Mouse (Mus musculus) monocyte, adult 5-6 weeks (primary cell): Measurements from ENCODE around the gene Gfm2. TPM values are rescaled to one million over a fixed set of nuclear protein-coding genes. Genes with fewer than 3 reads are reported as not detected.
"Not testable (repeated sequence)": the region's sequence is repeated elsewhere in the genome, so short reads cannot be mapped to it uniquely, and the experiment has no call there.

Source experiments
- ATAC-seq: fragments of 153-309, 156-312 bp; replicated peaks from 2 replicates; pipeline ENCODE4 v1.8.0; 2017; ENCODE audit warnings: mild to moderate bottlenecking; ENCODE audit not compliant: low TSS enrichment, insufficient number of reproducible peaks, severe bottlenecking, poor library complexity, low FRiP score
- total RNA-seq: library from RNA; stranded (forward); fragments of 200-1000, 200-491, 200-594 nt; gene quantifications from 3 replicates; pipeline ENCODE4 v1.2.3, GENCODE M21; 2017

Gfm2 gene
- total RNA-seq: 17.4 to 58.4 TPM (median 36.9 TPM) in 3 replicates

GRCm38 (mm10) chr13:97137466-97138400 lies at the start of gene Gfm2, which contains the start of gene Nsa2:
Gfm2 (plus strand) TSS chr13:97137937.
Nsa2 (minus strand) TSS chr13:97137937.
- peak; percentile 98 for ATAC-seq

- no peak for ATAC-seq
Measured at GRCm38 (mm10) chr13:97088183-97088582, 49.6 kb upstream of the Gfm2 start.

DNA sequence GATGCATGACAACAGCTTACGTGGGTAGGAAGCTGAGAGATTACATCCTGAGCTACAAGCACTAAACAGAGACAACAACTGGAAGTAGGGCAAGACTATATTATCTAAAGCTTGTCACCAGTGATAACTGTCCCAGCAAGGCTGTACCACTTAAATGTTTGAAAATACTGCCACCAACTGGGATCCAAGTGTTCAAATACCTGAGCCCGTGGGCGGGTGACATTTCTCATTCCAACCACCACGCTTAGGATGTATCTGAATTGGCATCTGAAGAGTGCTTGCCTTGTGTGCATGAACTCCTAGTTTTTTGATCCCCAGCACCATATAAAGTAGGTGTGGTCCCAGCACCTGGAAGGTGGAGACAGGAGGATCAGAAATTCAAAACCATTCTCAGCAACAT lies 42.0 kb upstream of the Gfm2 start:
- ATAC-seq: no peak

- ATAC-seq: no peak; the same call in 1 of the 2 replicates
Measured at GRCm38 (mm10) chr13:97099187-97099852, 38.4 kb upstream of the Gfm2 start, which contains the start of gene Gm6169. Gm6169 (minus strand) TSS chr13:97099237.

DNA sequence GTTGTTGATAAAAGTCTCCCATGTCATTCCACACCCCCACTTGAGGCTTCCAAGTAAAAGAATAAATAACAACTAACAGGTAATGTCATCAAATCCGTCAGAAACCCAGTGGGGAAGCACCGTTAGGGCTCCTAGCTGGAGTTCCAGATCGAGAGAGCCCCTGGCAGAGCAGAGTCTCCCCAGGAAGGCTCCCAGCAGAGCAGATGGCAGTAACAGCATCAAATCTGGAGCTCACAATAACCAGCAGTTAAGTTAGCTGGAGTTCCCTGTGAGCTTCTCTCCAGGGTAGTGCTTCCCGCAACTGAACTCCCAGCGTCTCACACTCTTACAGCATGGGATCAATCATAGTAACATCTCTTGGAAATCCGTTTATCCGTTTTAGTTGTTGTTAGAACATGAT lies 32.7 kb upstream of the Gfm2 start:
- ATAC-seq: no peak

DNA sequence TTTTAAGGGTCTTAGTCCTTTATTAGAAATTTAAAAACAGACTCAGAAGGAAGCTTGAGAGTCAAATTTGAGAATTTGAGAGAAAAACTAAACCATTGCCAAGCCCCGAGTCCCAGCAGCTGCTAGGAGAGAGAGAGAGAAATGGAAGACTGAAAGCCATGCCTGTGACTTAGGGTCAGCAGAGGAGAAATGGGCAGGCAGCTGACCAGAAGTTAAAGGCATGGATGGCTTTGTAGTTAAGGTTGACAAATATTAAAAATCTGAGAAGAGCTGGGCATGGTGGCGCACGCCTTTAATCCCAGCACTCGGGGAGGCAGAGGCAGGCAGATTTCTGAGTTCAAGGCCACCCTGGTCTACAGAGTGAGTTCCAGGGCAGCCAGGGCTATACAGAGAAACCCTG lies 30.0 kb upstream of the Gfm2 start:
- ATAC-seq: not testable (repeated sequence)

DNA sequence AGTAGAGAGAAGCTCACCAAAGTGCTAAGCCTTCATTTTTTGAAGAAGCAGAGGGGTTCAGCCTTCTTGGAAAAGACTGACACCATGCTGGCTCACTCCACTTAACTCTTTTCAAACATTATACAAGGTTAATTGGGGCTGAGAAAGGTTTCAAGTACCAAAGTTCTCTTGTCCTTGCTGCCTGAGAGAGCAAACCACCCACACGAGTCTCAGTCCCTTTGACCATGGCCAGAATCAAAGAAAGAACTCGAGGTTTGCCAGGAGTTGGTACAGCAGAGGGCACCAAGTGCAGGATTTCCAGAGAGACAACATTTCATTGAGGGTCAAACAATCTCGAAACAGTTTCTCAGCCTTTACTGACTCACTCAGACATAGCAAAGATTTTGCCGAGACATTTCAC lies 28.7 kb upstream of the Gfm2 start:
- ATAC-seq: no peak

GRCm38 (mm10) chr13:97121341-97121740 lies 16.4 kb upstream of the Gfm2 start:
- no peak for ATAC-seq

- peak; percentile 56; the same call in 1 of the 2 replicates for ATAC-seq
Measured at GRCm38 (mm10) chr13:97129654-97130053, 8.1 kb upstream of the Gfm2 start.

- not testable (repeated sequence) for ATAC-seq
Measured at GRCm38 (mm10) chr13:97130413-97130812, 7.3 kb upstream of the Gfm2 start.

- ATAC-seq: not testable (repeated sequence)
Measured at GRCm38 (mm10) chr13:97138404-97138931, 731 bp downstream of the Gfm2 start.

GRCm38 (mm10) chr13:97142321-97142720 lies 4.6 kb downstream of the Gfm2 start:
- ATAC-seq: no peak

- peak; percentile 78 for ATAC-seq
Measured at GRCm38 (mm10) chr13:97145834-97146233, 8.1 kb downstream of the Gfm2 start.

DNA sequence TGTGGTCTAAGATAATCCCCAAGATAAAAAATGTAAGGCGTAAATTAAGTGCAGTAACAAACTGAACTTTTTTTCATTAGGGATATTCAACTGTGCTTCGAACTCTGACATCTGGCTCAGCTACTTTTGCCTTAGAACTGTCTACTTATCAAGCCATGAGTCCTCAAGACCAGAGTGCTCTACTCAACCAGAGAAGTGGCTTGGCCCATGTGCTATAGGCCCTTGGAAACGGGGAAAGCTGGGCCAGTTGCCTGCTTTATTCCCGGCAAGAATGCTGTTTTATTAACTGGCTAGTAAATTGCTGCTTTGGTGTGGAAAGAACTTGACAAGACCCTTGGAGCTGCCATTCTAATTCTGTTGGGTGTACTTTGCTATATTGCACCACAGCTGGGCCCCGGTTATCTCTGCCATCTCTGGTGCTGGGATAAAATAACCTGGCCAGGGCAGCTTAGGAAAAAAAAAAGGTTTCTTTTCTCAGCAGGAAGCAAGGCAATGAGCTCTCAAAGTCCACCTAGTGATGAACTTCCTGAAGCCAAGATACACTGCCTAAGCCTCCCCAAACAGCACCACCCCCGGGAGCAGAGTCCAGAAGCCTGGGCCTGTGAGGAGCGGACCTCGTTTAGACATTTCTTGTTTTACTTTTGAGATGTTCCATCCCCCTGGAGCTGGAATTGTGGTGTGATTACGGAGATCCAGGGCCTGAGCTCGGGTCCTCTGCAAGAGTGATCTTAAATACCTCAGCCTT lies 38.0 kb downstream of the Gfm2 start:
- ATAC-seq: no peak

- ATAC-seq: no peak
Measured at GRCm38 (mm10) chr13:97176731-97177130, 39.0 kb downstream of the Gfm2 start.

GRCm38 (mm10) chr13:97178943-97179342 lies 41.2 kb downstream of the Gfm2 start:
- no peak for ATAC-seq

DNA sequence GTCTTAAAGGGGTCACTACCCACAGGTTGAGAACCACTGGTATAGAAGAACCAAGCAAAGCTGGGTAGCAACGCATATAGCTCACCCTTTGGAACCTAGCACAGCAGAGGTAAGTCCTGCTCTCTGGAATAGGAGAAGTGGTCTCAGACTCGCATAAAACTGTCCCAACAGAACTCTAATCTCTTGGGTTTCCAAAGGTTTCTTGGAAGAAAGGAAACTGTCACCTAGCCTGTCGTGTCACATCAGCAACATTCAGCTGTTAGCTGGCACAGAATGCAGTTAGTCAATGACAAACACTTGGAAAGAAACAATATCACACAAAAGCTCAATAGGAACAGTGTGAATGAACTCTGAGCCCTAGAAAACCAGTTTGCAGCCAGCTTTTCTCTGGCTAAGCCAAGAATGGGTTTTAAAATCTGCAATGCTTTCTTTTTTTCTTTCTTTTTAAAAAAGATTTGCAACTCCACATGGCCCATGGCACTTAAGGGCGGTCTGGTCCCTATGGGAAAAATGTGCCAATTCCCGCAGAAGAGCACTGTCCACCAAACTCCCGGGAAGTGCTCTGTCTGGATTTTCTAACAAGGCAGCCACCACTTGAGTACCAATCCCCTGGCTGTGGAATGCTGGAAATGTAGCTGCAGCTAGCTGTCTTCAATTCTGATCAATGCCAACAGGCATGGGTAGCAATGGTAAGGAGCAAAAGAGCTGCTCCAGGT lies 42.5 kb downstream of the Gfm2 start:
- no peak for ATAC-seq

GRCm38 (mm10) chr13:97182821-97183220 lies 45.1 kb downstream of the Gfm2 start:
- no peak for ATAC-seq
